Mouse (Mus musculus) CH12.LX (cell line): ENCODE measurements at regions not wholly inside any gene's neighbourhood (a gene's known extent, or its start where the extent isn't known, plus 50 kb on each side); places are given as distances from the start of the nearest gene placed in this dataset.
A peak's percentile ranks its signal among the peaks of the same experiment; 100 is the strongest.

Experiments used
- DNase-seq: peaks from one replicate; pipeline ENCODE4 v3.0.0-alpha.2; 2013; ENCODE audit errors: extremely low read depth
- H3K27ac ChIP-seq: 2 replicates; pipeline ENCODE4 v1.5.1; 2012; ENCODE audit warnings: low read depth, mild to moderate bottlenecking, control low read depth, moderate library complexity; ENCODE audit not compliant: insufficient read depth
- H3K27me3 ChIP-seq: replicated peaks from 2 replicates; pipeline ENCODE3; 2012; ENCODE audit warnings: inconsistent platforms
- H3K36me3 ChIP-seq, 2 experiments: replicated peaks in 1 of 2; 2 replicates each; pipeline versions ENCODE3 to v1.6.1; 2012; ENCODE audit warnings: inconsistent platforms in 1 of 2, low read length in 1 of 2, mild to moderate bottlenecking in 1 of 2, mixed read lengths in 1 of 2, moderate library complexity in 1 of 2; ENCODE audit not compliant: control insufficient read depth in 1 of 2, insufficient read depth in 1 of 2
- H3K4me1 ChIP-seq, 2 experiments: 2 replicates each; pipeline ENCODE4 v1.6.1; 2012; ENCODE audit warnings: inconsistent platforms in 1 of 2, moderate library complexity in 1 of 2; ENCODE audit not compliant: insufficient read depth in 2 of 2, control insufficient read depth in 1 of 2
- H3K4me2 ChIP-seq: 2 replicates; pipeline ENCODE4 v1.6.1; 2012; ENCODE audit warnings: low read depth, mild to moderate bottlenecking, control low read depth; ENCODE audit not compliant: poor library complexity, insufficient read depth, severe bottlenecking
- H3K4me3 ChIP-seq, 3 experiments: fragments of 150-350 bp in 1 of 3; sonication (generic) in 1 of 3; replicated peaks in 1 of 3; 2 replicates each; pipeline versions ENCODE3 to v1.5.1; 2011 to 2012; ENCODE audit warnings: low read depth in 2 of 3, low read length in 2 of 3, mild to moderate bottlenecking in 2 of 3, moderate library complexity in 2 of 3, control low read depth in 1 of 3, improper control_type of control experiment in 1 of 3, inconsistent platforms in 1 of 3, mixed read lengths in 1 of 3; ENCODE audit not compliant: poor library complexity in 1 of 3
- H3K79me2 ChIP-seq: replicated peaks from 2 replicates; pipeline ENCODE4 v1.6.1; 2012; ENCODE audit warnings: mild to moderate bottlenecking, moderate library complexity; ENCODE audit not compliant: control insufficient read depth, poor library complexity, insufficient read depth, severe bottlenecking; ENCODE audit errors: extremely low read depth
- H3K9ac ChIP-seq: 2 replicates; pipeline ENCODE4 v1.6.1; 2012; ENCODE audit warnings: low read depth, mild to moderate bottlenecking, control low read depth, moderate library complexity; ENCODE audit not compliant: insufficient read depth
- H3K9me3 ChIP-seq: replicated peaks from 2 replicates; pipeline ENCODE3; 2012; ENCODE audit warnings: low read length, inconsistent platforms, mixed read lengths
- EP300 ChIP-seq: IDR thresholded peaks from 2 replicates; pipeline ENCODE4 v1.6.1; 2011; ENCODE audit warnings: low read length, improper control_type of control experiment
- ETS1 ChIP-seq: conservative IDR thresholded peaks from 2 replicates; pipeline ENCODE4 v1.6.1; 2012; ENCODE audit warnings: low read depth, mild to moderate bottlenecking, inconsistent platforms, low read length, improper control_type of control experiment, moderate library complexity
- JUND ChIP-seq: conservative IDR thresholded peaks from 2 replicates; pipeline ENCODE4 v1.6.1; 2011; ENCODE audit warnings: low read depth, low read length, improper control_type of control experiment
- KAT2A ChIP-seq: IDR thresholded peaks from 2 replicates; pipeline ENCODE4 v1.6.1; 2012; ENCODE audit warnings: low read length, improper control_type of control experiment, inconsistent platforms; ENCODE audit not compliant: insufficient replicate concordance
- MAX ChIP-seq: IDR thresholded peaks from 2 replicates; pipeline ENCODE4 v1.6.1; 2011; ENCODE audit warnings: low read length, improper control_type of control experiment
- MAZ ChIP-seq: IDR thresholded peaks from 2 replicates; pipeline ENCODE4 v1.6.1; 2012; ENCODE audit warnings: low read depth, mild to moderate bottlenecking, inconsistent platforms, low read length, improper control_type of control experiment, moderate library complexity
- MXI1 ChIP-seq: IDR thresholded peaks from 2 replicates; pipeline ENCODE4 v1.6.1; 2011; ENCODE audit warnings: mild to moderate bottlenecking, low read depth, low read length, improper control_type of control experiment
- POLR2AphosphoS2 ChIP-seq: IDR thresholded peaks from 2 replicates; pipeline ENCODE4 v1.6.1; 2011; ENCODE audit warnings: low read depth, low read length, improper control_type of control experiment
- RAD21 ChIP-seq: IDR thresholded peaks from 2 replicates; pipeline ENCODE4 v1.6.1; 2011; ENCODE audit warnings: low read depth, mild to moderate bottlenecking, low read length, improper control_type of control experiment, moderate library complexity
- SIN3A ChIP-seq: IDR thresholded peaks from 2 replicates; pipeline ENCODE4 v1.6.1; 2012; ENCODE audit warnings: low read length, improper control_type of control experiment, inconsistent platforms
- SMC3 ChIP-seq: IDR thresholded peaks from 2 replicates; pipeline ENCODE4 v1.6.1; 2011; ENCODE audit warnings: low read depth, low read length, improper control_type of control experiment
- TBP ChIP-seq: conservative IDR thresholded peaks from 2 replicates; pipeline ENCODE4 v1.6.1; 2011; ENCODE audit warnings: low read depth, low read length, improper control_type of control experiment
- UBTF ChIP-seq: IDR thresholded peaks from 2 replicates; pipeline ENCODE4 v1.6.1; 2012; ENCODE audit warnings: low read depth, mild to moderate bottlenecking, inconsistent platforms, low read length, improper control_type of control experiment, moderate library complexity
- ZNF384 ChIP-seq: IDR thresholded peaks from 2 replicates; pipeline ENCODE4 v1.6.1; 2012; ENCODE audit warnings: low read depth, low read length, improper control_type of control experiment, inconsistent platforms
- dilution Hi-C: fragments of 300-500 bp; cut with MboI; formaldehyde crosslinking; loops from 2 replicates; pipeline ENCODE4 v1.14.3; 2020; ENCODE audit warnings: low sequenced_read_pairs; ENCODE audit not compliant: extremely low pct_unique_long_range_greater_than_20kb, extremely low pct_ligation_motif_present
- in situ Hi-C: fragments of 300-500 bp; cut with MboI; formaldehyde crosslinking; loops from 3 replicates; pipeline ENCODE4 v1.14.3; 2019; ENCODE audit warnings: low sequenced_read_pairs, low pct_ligation_motif_present, low pct_unique_long_range_greater_than_20kb, mixed read lengths

DNA sequence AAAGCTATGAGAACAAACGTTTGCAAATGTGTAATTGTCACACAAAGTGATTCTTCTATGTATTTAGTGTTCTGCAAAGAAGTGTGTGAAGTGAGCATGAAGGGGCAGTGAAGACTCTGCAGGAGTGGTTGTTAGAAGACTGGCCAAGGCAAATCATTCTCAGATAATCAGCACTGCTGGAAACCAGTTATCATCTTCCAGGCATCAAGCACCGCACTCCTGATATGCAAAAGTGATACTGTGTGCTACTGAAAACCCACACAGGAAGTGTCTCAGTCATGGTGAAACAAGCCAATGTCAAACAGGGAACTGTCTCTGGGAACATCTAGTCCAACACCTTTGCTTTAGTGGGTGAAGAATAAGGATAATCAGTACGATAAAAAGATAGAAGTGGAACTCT is 427.9 kb upstream of the Cited2 start:
- Histone ChIP-seq H3K4me2 (no peak overlapping the region), H3K27me3 (no peaks in the 10 kb centered on the region), H3K4me3 (no peak overlapping the region)
- dilution Hi-C loops = no loop called here
- in situ Hi-C loops = no loop called here
- no peak for TF ChIP-seq ETS1
- no peak for TF ChIP-seq MAX
- TF ChIP-seq EP300 = peak; percentile 51
- no peak for TF ChIP-seq KAT2A
- TF ChIP-seq, all 38 proteins: peak for 1
- Histone ChIP-seq H3K27ac (no peak overlapping the region), H3K79me2 (no peaks in the 10 kb centered on the region), H3K36me3 (no peaks in the 10 kb centered on the region), H3K9ac (no peak overlapping the region), H3K4me1 (peaks cover 0 to 8% of the 10 kb centered on the region in 2 experiments; a peak in 1 of 4 replicates), H3K9me3 (no peaks in the 10 kb centered on the region)
- no peak for DNase-seq

DNA sequence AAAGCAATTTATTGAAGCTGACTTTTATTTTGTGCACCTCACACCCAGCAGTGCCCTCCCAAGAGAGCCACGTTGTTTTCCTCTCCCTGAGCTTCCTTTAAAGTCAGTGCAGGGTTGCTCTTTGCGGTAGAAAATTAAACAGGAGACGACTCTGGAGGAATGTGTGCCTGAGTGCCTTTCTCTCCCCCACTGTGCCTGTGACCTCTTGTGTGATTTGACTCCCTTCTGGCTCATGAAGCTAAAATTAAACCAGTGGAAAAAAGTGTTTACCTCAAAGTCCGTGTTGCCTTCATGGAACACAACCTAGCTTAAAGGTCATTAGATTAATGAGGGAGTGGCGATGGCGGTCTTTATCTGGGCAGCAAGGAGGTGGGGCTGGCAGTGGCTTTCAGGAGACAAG is 423.4 kb upstream of the Cited2 start:
- in situ Hi-C loops (no loop called here), dilution Hi-C loops (no loop called here)
- H3K9ac ChIP-seq = no peak overlapping the region
- H3K27me3 ChIP-seq = no peaks in the 10 kb centered on the region
- DNase-seq = no peak
- H3K27ac ChIP-seq = no peak overlapping the region
- no peak overlapping the region for H3K4me2 ChIP-seq
- TF ChIP-seq ZNF384 (no peak), RAD21 (no peak), SIN3A (no peak), UBTF (no peak), JUND (no peak), MAX (no peak), SMC3 (no peak), TBP (no peak)
- H3K4me3 ChIP-seq = no peak overlapping the region
- peaks cover 0 to 7% of the 10 kb centered on the region in 2 experiments; a peak in 1 of 4 replicates for H3K4me1 ChIP-seq
- no peaks in the 10 kb centered on the region for H3K79me2 ChIP-seq
- no peaks in the 10 kb centered on the region for H3K9me3 ChIP-seq
- H3K36me3 ChIP-seq = no peaks in the 10 kb centered on the region

DNA sequence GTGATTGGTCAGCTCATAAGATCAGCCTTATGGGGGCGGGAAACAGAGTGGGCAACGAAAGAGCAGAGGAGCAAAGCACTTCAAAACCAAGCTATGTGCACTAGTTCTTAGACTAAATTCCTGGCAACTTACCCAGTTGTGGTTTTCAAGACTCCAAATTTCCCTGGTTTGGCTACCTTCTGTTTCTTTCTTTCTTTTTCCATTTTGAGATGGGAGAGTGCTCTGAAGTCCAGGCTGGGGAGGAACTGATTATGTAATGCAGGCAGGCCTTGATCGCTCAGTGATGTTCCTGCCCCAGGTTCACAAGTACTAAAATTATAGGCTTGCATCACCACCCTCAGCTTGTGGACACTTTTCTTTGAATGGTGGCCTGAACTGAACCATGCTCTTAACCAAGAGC is 396.3 kb upstream of the Cited2 start:
- Histone ChIP-seq H3K9ac (no peak overlapping the region), H3K79me2 (no peaks in the 10 kb centered on the region), H3K9me3 (no peaks in the 10 kb centered on the region), H3K4me3 (no peak overlapping the region), H3K27ac (no peak overlapping the region), H3K4me1 (peaks cover 0 to 15% of the 10 kb centered on the region in 2 experiments; a peak in 2 of 4 replicates), H3K4me2 (no peak overlapping the region), H3K36me3 (no peaks in the 10 kb centered on the region), H3K27me3 (no peaks in the 10 kb centered on the region)
- in situ Hi-C loops = no loop called here
- no peak for TF ChIP-seq MXI1
- no peak for TF ChIP-seq POLR2AphosphoS2
- no peak for TF ChIP-seq MAZ
- dilution Hi-C loops = no loop called here
- DNase-seq = no peak
